Mouse (Mus musculus): ENCODE data around the gene Clec2h. TPM values are rescaled to one million over a fixed set of nuclear protein-coding genes. Genes with fewer than 3 reads are reported as not detected.
"Not testable (repeated sequence)": the region's sequence is repeated elsewhere in the genome, so short reads cannot be mapped to it uniquely, and the experiment has no call there.

Gene Clec2h
- total and polyA plus RNA-seq, 3 experiments = 0.89 to 1.0 TPM; not detected in 1

- Histone ChIP-seq H3K27me3 (ENCODE audit: control insufficient read depth, insufficient read depth, low read length) (no peaks in the 10 kb centered on the region), H3K4me1 (ENCODE audit: control insufficient read depth, insufficient read depth, low read length) (no peaks in the 10 kb centered on the region), H3K4me3 (no peak overlapping the region), H3K27ac (no peak overlapping the region), H3K79me2 (replicated peaks; ENCODE audit: control insufficient read depth, insufficient read depth, low read length) (no peaks in the 10 kb centered on the region), H3K9ac (ENCODE audit: low read depth, low read length) (no peak overlapping the region), H3K36me3 (ENCODE audit: control insufficient read depth, insufficient read depth, low read length) (no peaks in the 10 kb centered on the region)
- TF ChIP-seq CTCF (IDR thresholded peaks at IDR 0.05) (no peak), EP300 (IDR thresholded peaks at IDR 0.05; ENCODE audit: insufficient read depth, low read depth, low read length) (no peak), POLR2A (IDR thresholded peaks at IDR 0.05; ENCODE audit: insufficient read depth, low read depth, low read length) (no peak)
- no peak for DNase-seq
- 86% methylated on average over 1 of the region's 1 CpGs for WGBS
- intact Hi-C loops (cut with DNase I) = no loop called here
These were observed 21.5 kb upstream of the Clec2h start for GRCm38 (mm10) chr6:128640673-128641072.

GRCm38 (mm10) chr6:128641116-128641716 lies 21.0 kb upstream of the Clec2h start:
- no peak for DNase-seq
- H3K27ac ChIP-seq = no peak overlapping the region
- H3K4me3 ChIP-seq = no peak overlapping the region
- no peaks in the 10 kb centered on the region for H3K36me3 ChIP-seq (ENCODE audit: control insufficient read depth, insufficient read depth, low read length)
- H3K9ac ChIP-seq (ENCODE audit: low read depth, low read length) = no peak overlapping the region
- 65% methylated on average over 2 of the region's 2 CpGs for WGBS
- no peaks in the 10 kb centered on the region for H3K79me2 ChIP-seq (replicated peaks; ENCODE audit: control insufficient read depth, insufficient read depth, low read length)
- no peaks in the 10 kb centered on the region for H3K27me3 ChIP-seq (ENCODE audit: control insufficient read depth, insufficient read depth, low read length)
- H3K4me1 ChIP-seq (ENCODE audit: control insufficient read depth, insufficient read depth, low read length) = no peaks in the 10 kb centered on the region
- no peak for TF ChIP-seq CTCF (IDR thresholded peaks at IDR 0.05)
- no peak for TF ChIP-seq EP300 (IDR thresholded peaks at IDR 0.05; ENCODE audit: insufficient read depth, low read depth, low read length)
- TF ChIP-seq POLR2A (IDR thresholded peaks at IDR 0.05; ENCODE audit: insufficient read depth, low read depth, low read length) = no peak
- intact Hi-C loops (cut with DNase I) = no loop called here

DNA sequence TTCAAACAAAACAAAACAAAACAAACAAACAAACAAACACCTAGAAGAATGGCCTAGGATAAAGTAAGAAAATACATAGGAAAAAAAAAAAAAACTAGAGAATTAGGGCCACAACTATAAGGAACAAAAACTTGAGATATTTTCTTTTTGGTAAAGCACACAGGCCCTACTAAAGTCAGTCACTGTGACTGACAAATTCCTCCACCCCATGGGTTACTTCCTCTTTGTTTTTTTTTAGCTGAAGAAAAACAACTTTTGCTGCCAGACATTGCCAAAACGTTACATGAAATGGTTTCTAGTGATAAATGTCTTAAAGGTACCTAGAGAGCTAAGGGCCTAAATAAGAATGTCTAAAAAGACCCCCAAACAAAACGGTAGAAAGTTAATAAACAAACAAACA lies 18.2 kb upstream of the Clec2h start:
- Histone ChIP-seq H3K27ac (no peak overlapping the region), H3K9ac (ENCODE audit: low read depth, low read length) (no peak overlapping the region), H3K36me3 (ENCODE audit: control insufficient read depth, insufficient read depth, low read length) (no peaks in the 10 kb centered on the region), H3K27me3 (ENCODE audit: control insufficient read depth, insufficient read depth, low read length) (no peaks in the 10 kb centered on the region), H3K4me1 (ENCODE audit: control insufficient read depth, insufficient read depth, low read length) (no peaks in the 10 kb centered on the region), H3K4me3 (no peak overlapping the region), H3K79me2 (replicated peaks; ENCODE audit: control insufficient read depth, insufficient read depth, low read length) (no peaks in the 10 kb centered on the region)
- TF ChIP-seq EP300 (IDR thresholded peaks at IDR 0.05; ENCODE audit: insufficient read depth, low read depth, low read length) (no peak), CTCF (IDR thresholded peaks at IDR 0.05) (no peak), POLR2A (IDR thresholded peaks at IDR 0.05; ENCODE audit: insufficient read depth, low read depth, low read length) (no peak)
- 57% methylated on average over 2 of the region's 2 CpGs for WGBS
- intact Hi-C loops (cut with DNase I) = no loop called here
- no peak for DNase-seq

GRCm38 (mm10) chr6:128644694-128645093 lies 17.5 kb upstream of the Clec2h start:
- DNase-seq; H3K27me3 ChIP-seq (ENCODE audit: control insufficient read depth, insufficient read depth, low read length); H3K4me3 ChIP-seq; intact Hi-C loops (cut with DNase I); H3K36me3 ChIP-seq (ENCODE audit: control insufficient read depth, insufficient read depth, low read length); H3K27ac ChIP-seq; H3K9ac ChIP-seq (ENCODE audit: low read depth, low read length); H3K4me1 ChIP-seq (ENCODE audit: control insufficient read depth, insufficient read depth, low read length); H3K79me2 ChIP-seq (replicated peaks; ENCODE audit: control insufficient read depth, insufficient read depth, low read length): not testable (repeated sequence)
- WGBS = 96% methylated on average over 20 of the region's 20 CpGs

DNA sequence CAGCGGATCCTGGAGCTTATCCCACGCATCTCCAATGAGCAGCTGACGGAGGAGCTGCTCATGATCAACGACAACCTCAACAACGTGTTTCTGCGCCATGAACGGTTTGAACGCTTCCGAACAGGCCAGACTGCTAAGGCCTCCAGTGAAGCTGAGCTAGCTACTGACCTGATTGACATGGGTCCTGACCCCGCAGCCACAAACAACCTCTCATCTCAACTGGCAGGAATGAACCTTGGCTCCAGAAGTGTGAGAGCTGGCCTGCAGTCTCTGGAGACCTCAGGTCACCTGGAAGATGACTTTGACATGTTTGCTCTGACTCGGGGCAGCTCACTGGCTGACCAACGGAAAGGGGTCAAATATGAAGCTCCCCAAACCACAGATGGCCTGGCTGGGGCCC lies 16.5 kb upstream of the Clec2h start:
- H3K27ac ChIP-seq; DNase-seq; H3K9ac ChIP-seq (ENCODE audit: low read depth, low read length); H3K36me3 ChIP-seq (ENCODE audit: control insufficient read depth, insufficient read depth, low read length); intact Hi-C loops (cut with DNase I); H3K27me3 ChIP-seq (ENCODE audit: control insufficient read depth, insufficient read depth, low read length); H3K4me3 ChIP-seq; H3K79me2 ChIP-seq (replicated peaks; ENCODE audit: control insufficient read depth, insufficient read depth, low read length); H3K4me1 ChIP-seq (ENCODE audit: control insufficient read depth, insufficient read depth, low read length): not testable (repeated sequence)
- 92% methylated on average over 12 of the region's 12 CpGs for WGBS

GRCm38 (mm10) chr6:128649681-128650080 lies 12.5 kb upstream of the Clec2h start:
- DNase-seq = no peak
- H3K9ac ChIP-seq (ENCODE audit: low read depth, low read length) = no peak overlapping the region
- TF ChIP-seq POLR2A (IDR thresholded peaks at IDR 0.05; ENCODE audit: insufficient read depth, low read depth, low read length) (no peak), CTCF (IDR thresholded peaks at IDR 0.05) (no peak), EP300 (IDR thresholded peaks at IDR 0.05; ENCODE audit: insufficient read depth, low read depth, low read length) (no peak)
- no peaks in the 10 kb centered on the region for H3K79me2 ChIP-seq (replicated peaks; ENCODE audit: control insufficient read depth, insufficient read depth, low read length)
- no peak overlapping the region for H3K4me3 ChIP-seq
- no peaks in the 10 kb centered on the region for H3K36me3 ChIP-seq (ENCODE audit: control insufficient read depth, insufficient read depth, low read length)
- intact Hi-C loops (cut with DNase I) = loop anchor here (10.0 kb wide), 1 partner anchor 235 kb away; the partner anchor contains the start of gene Clec2i
- no peak overlapping the region for H3K27ac ChIP-seq
- no peaks in the 10 kb centered on the region for H3K27me3 ChIP-seq (ENCODE audit: control insufficient read depth, insufficient read depth, low read length)
- WGBS = 70% methylated on average over 3 of the region's 3 CpGs
- no peaks in the 10 kb centered on the region for H3K4me1 ChIP-seq (ENCODE audit: control insufficient read depth, insufficient read depth, low read length)

All from heart, adult 2 months (tissue).